ENCODE assay signal across 18 mouse cellular contexts in genomic region chr2:104669122-104669804, GRCm38 (mm10). TPM values are rescaled to one million over a fixed set of nuclear protein-coding genes. Genes with fewer than 3 reads are reported as not detected.
A peak's percentile ranks its signal among the peaks of the same experiment; 100 is the strongest.
DNase-seq lines count a peak whose midpoint lies in the region; ATAC-seq and TF ChIP-seq lines count a peak whose summit lies in the region.
"Had no signal": no experiment of that assay in that cellular context is flagged by ENCODE, and none has a peak within 500 bp of the region (broad histone marks: within the 10 kb centered on the region; RNA-seq: fewer than 3 reads in every experiment).

No protein-coding gene starts in this region.

- ATAC-seq in liver, embryonic 14.5 days (ENCODE audit: insufficient read depth) = no peak
- no peak for ATAC-seq in liver, embryonic 12.5 days

- TF ChIP-seq RAD21 in CH12.LX (IDR thresholded peaks at IDR 0.05; ENCODE audit: low read depth, low read length) = no peak; the same call in 1 of the 2 replicates

- in situ Hi-C loops in CH12.LX (cut with MboI; ENCODE audit: low pct_ligation_motif_present, low pct_unique_long_range_greater_than_20kb, low sequenced_read_pairs) = no loop called here

- no peak for TF ChIP-seq POLR2A in CH12.LX (IDR thresholded peaks at IDR 0.05; ENCODE audit: low read depth, low read length)

- H3K27ac ChIP-seq in liver, embryonic 14.5 days = no peak overlapping the region
- no peak overlapping the region for H3K27ac ChIP-seq in liver, embryonic 12.5 days
- H3K27ac ChIP-seq in CH12.LX (ENCODE audit: insufficient read depth, low read depth) = no peak overlapping the region

- no peaks in the 10 kb centered on the region for H3K79me2 ChIP-seq in CH12.LX (replicated peaks; ENCODE audit: control insufficient read depth, extremely low read depth, insufficient read depth, poor library complexity, severe bottlenecking)

- DNase-seq in liver, embryonic 14.5 days (ENCODE audit: low read depth in 3 of 3, low spot score in 3 of 3) = no peak
- DNase-seq in A20 (ENCODE audit: low read depth, low spot score) (peak; percentile 48), CH12.LX (ENCODE audit: extremely low read depth) (no peak)
- peak; percentile 9 for DNase-seq in c-Kit-positive CD71-positive TER-119-negative erythroid progenitor cells, embryonic 14.5 days (ENCODE audit: low read depth)
- DNase-seq in Muller cell, postnatal 12 days (ENCODE audit: inconsistent ontology term) = no peak
- no peak for DNase-seq in layer of hippocampus, adult 8-10 months (ENCODE audit: low spot score in 2 of 2)
- no peak for DNase-seq in neural tube, embryonic 10.5 days (ENCODE audit: extremely low spot score, low spot score)
- DNase-seq: cerebellum, adult 2 months; kidney, postnatal 25 days had no signal

- peaks cover 4 to 5% of the 10 kb centered on the region in 2 experiments for H3K4me1 ChIP-seq in liver, embryonic 14.5 days (replicated peaks; ENCODE audit: control insufficient read depth in 2 of 2, insufficient read depth in 2 of 2, low read length in 1 of 2)
- peaks cover 26% of the 10 kb centered on the region for H3K4me1 ChIP-seq in liver, embryonic 12.5 days
- H3K4me1 ChIP-seq in CH12.LX (ENCODE audit: control insufficient read depth in 1 of 2, insufficient read depth in 2 of 2) = no peaks in the 10 kb centered on the region

- peak; percentile 47 for TF ChIP-seq CTCF in liver, embryonic 14.5 days (IDR thresholded peaks at IDR 0.05; ENCODE audit: low read depth)
- peak in 1 of 2 experiments; percentile 44; a peak in 3 of 4 replicates for TF ChIP-seq CTCF in CH12.LX (conservative IDR thresholded peaks at IDR 0.05 in 1 of 2, IDR thresholded peaks at IDR 0.05 in 1 of 2; ENCODE audit: low read depth in 2 of 2, low read length in 2 of 2)

- peaks cover 6% of the 10 kb centered on the region; the same call in 1 of the 2 replicates for H3K36me3 ChIP-seq in liver, embryonic 14.5 days (replicated peaks; ENCODE audit: control insufficient read depth, insufficient read depth, low read depth)
- H3K36me3 ChIP-seq in liver, embryonic 12.5 days = peaks cover 21% of the 10 kb centered on the region
- H3K36me3 ChIP-seq in CH12.LX (replicated peaks in 1 of 2; ENCODE audit: control insufficient read depth in 1 of 2, insufficient read depth in 1 of 2, low read length in 1 of 2) = peaks cover 13 to 18% of the 10 kb centered on the region in 2 experiments

- no peak overlapping the region for H3K4me2 ChIP-seq in liver, embryonic 14.5 days (ENCODE audit: low read depth)
- H3K4me2 ChIP-seq in liver, embryonic 12.5 days = no peak overlapping the region
- H3K4me2 ChIP-seq in CH12.LX (ENCODE audit: insufficient read depth, low read depth, poor library complexity, severe bottlenecking) = no peak overlapping the region

- WGBS in liver, embryonic 14.5 days (ENCODE audit: insufficient replicate concordance) = 68% methylated on average over 6 of the region's 6 CpGs
- 69% methylated on average over 6 of the region's 6 CpGs for WGBS in liver, embryonic 12.5 days (ENCODE audit: insufficient replicate concordance)

- no peak overlapping the region for H3K9ac ChIP-seq in liver, embryonic 14.5 days (replicated peaks)
- no peak overlapping the region for H3K9ac ChIP-seq in liver, embryonic 12.5 days
- no peak overlapping the region for H3K9ac ChIP-seq in CH12.LX (ENCODE audit: insufficient read depth, low read depth)

- dilution Hi-C loops in CH12.LX (cut with MboI; ENCODE audit: extremely low pct_ligation_motif_present, extremely low pct_unique_long_range_greater_than_20kb, low sequenced_read_pairs) = no loop called here

- H3K4me3 ChIP-seq in liver, embryonic 14.5 days (ENCODE audit: insufficient read depth in 1 of 2, low read depth in 2 of 2, low read length in 2 of 2) = no peak overlapping the region
- no peak overlapping the region for H3K4me3 ChIP-seq in liver, embryonic 12.5 days
- H3K4me3 ChIP-seq in CH12.LX (replicated peaks in 1 of 3; ENCODE audit: low read depth in 2 of 3, low read length in 2 of 3, poor library complexity in 1 of 3) = no peak overlapping the region
- H3K4me3 ChIP-seq: erythroblast, embryonic 14.5 days; myocyte had no signal

- no peaks in the 10 kb centered on the region for H3K9me3 ChIP-seq in liver, embryonic 14.5 days (ENCODE audit: control insufficient read depth, low read length)
- H3K9me3 ChIP-seq in liver, embryonic 12.5 days (replicated peaks) = no peaks in the 10 kb centered on the region
- H3K9me3 ChIP-seq in CH12.LX (replicated peaks; ENCODE audit: low read length) = no peaks in the 10 kb centered on the region
- H3K9me3 ChIP-seq: megakaryocyte, embryonic 14.5 days had no signal

- no peak for TF ChIP-seq EP300 in liver, embryonic 14.5 days (IDR thresholded peaks at IDR 0.05; ENCODE audit: low read depth)
- no peak for TF ChIP-seq EP300 in CH12.LX (IDR thresholded peaks at IDR 0.05; ENCODE audit: low read length)

- no peaks in the 10 kb centered on the region for H3K27me3 ChIP-seq in liver, embryonic 14.5 days (ENCODE audit: control insufficient read depth, insufficient read depth, low read length)
- H3K27me3 ChIP-seq in liver, embryonic 12.5 days (replicated peaks) = no peaks in the 10 kb centered on the region
- no peaks in the 10 kb centered on the region for H3K27me3 ChIP-seq in CH12.LX (replicated peaks)
- H3K27me3 ChIP-seq: megakaryocyte, embryonic 14.5 days had no signal

TF ChIP-seq in CH12.LX, 34 proteins besides CTCF, POLR2A, EP300 and RAD21:
- TF ChIP-seq TBP (conservative IDR thresholded peaks at IDR 0.05; ENCODE audit: low read depth, low read length) = no peak
- TF ChIP-seq POLR2AphosphoS2 (IDR thresholded peaks at IDR 0.05; ENCODE audit: low read depth, low read length) = no peak
- peak; percentile 29 for TF ChIP-seq SMC3 (IDR thresholded peaks at IDR 0.05; ENCODE audit: low read depth, low read length)
- 0 out of 2 replicates have a peak, but pooled peaks have one; percentile 29 for TF ChIP-seq IRF4 (IDR thresholded peaks at IDR 0.05; ENCODE audit: low read depth, low read length)

RNA-seq across cellular contexts. Expression of gene Tcp11l1, which starts 42.7 kb away (rescaled TPM):
- polyA plus RNA-seq in liver, embryonic 14.5 days (2012; rRNA removed) = 1.0 and 2.5 TPM in 2 replicates
- polyA plus RNA-seq in liver, embryonic 14.5 days (2014; fragmentation: Nextera tagmentation; extraction: Ambion mirVana) = 5.0 and 5.2 TPM in 2 replicates
- polyA plus RNA-seq in liver, embryonic 12.5 days (2016; fragmentation: Nextera tagmentation; extraction: Ambion mirVana) = 11.0 and 12.2 TPM in 2 replicates
- 10.1 and 11.7 TPM in 2 replicates for total RNA-seq in CH12.LX (2012; rRNA removed)
- 1.1 and 2.9 TPM in 2 replicates for total RNA-seq in CH12.LX (2014; rRNA removed)
- polyA plus RNA-seq in CH12.LX (2012; ENCODE audit: insufficient read length, low read depth) = 3.6 and 3.8 TPM in 2 replicates
- 10 to 100 TPM; 39.0 to 53.4 (median 42.7) TPM for total RNA-seq in layer of hippocampus, adult 8-10 months (2022)

RNA-seq across cellular contexts. Expression of gene Pin1rt1, which starts 46.9 kb away (rescaled TPM):
- polyA plus RNA-seq in liver, embryonic 14.5 days (2012; rRNA removed) = not detected in 2 replicates
- not detected in 2 replicates for polyA plus RNA-seq in liver, embryonic 14.5 days (2014; fragmentation: Nextera tagmentation; extraction: Ambion mirVana)
- not detected in 2 replicates for polyA plus RNA-seq in liver, embryonic 12.5 days (2016; fragmentation: Nextera tagmentation; extraction: Ambion mirVana)
- not detected in 2 replicates for total RNA-seq in CH12.LX (2012; rRNA removed)
- not detected in 2 replicates for total RNA-seq in CH12.LX (2014; rRNA removed)
- polyA plus RNA-seq in CH12.LX (2012; ENCODE audit: insufficient read length, low read depth) = not detected in 2 replicates
- not detected for total RNA-seq in layer of hippocampus, adult 8-10 months (2022)
- total RNA-seq: adrenal gland, postnatal 4 days; left cerebral cortex, postnatal 25 days had no signal
- polyA plus RNA-seq: erythroblast, embryonic 14.5 days; frontal cortex, adult 2 months; heart, postnatal 0 days; liver, embryonic 16.5 days; myocyte had no signal

Comparison
In these comparisons a context has a peak if more than half of its experiments do, and no peak if none do; other contexts are left out.
1. DNase-seq: peak in A20 (single experiment) and c-Kit-positive CD71-positive TER-119-negative erythroid progenitor cells, embryonic 14.5 days (single experiment); none in liver, embryonic 14.5 days (0 of 3), CH12.LX (single experiment), Muller cell, postnatal 12 days (single experiment), layer of hippocampus, adult 8-10 months (0 of 2) and neural tube, embryonic 10.5 days (single experiment).